Mouse (Mus musculus) testis, adult 2 months (tissue): ENCODE results near the gene Ugt1a8. TPM values are rescaled to one million over a fixed set of nuclear protein-coding genes. Genes with fewer than 3 reads are reported as not detected.

Experiments used
- H3K27ac ChIP-seq: fragments of 200-500 bp; 2 replicates; pipeline ENCODE4 v1.5.1; 2012; ENCODE audit warnings: low read depth, low read length; ENCODE audit not compliant: control insufficient read depth, insufficient read depth
- H3K27me3 ChIP-seq: fragments of 200-500 bp; 2 replicates; pipeline ENCODE4 v1.6.1; 2012; ENCODE audit warnings: mild to moderate bottlenecking, low read length, moderate library complexity; ENCODE audit not compliant: control insufficient read depth, insufficient read depth
- H3K36me3 ChIP-seq: fragments of 200-500 bp; 2 replicates; pipeline ENCODE4 v1.6.1; 2012; ENCODE audit warnings: mild to moderate bottlenecking, low read length; ENCODE audit not compliant: control insufficient read depth, insufficient read depth
- H3K4me1 ChIP-seq: fragments of 200-500 bp; 2 replicates; pipeline ENCODE4 v1.6.1; 2012; ENCODE audit warnings: low read length; ENCODE audit not compliant: control insufficient read depth, insufficient read depth
- H3K4me3 ChIP-seq: fragments of 200-500 bp; 2 replicates; pipeline ENCODE4 v1.5.1; 2012; ENCODE audit warnings: low read depth, mild to moderate bottlenecking, low read length, moderate library complexity, mixed read lengths; ENCODE audit not compliant: control insufficient read depth
- CTCF ChIP-seq: fragments of 200-500 bp; IDR thresholded peaks from 2 replicates; pipeline ENCODE4 v1.5.1; 2012; ENCODE audit warnings: low read depth, mild to moderate bottlenecking, inconsistent platforms, low read length, moderate library complexity; ENCODE audit not compliant: control insufficient read depth, insufficient read depth, insufficient replicate concordance
- POLR2A ChIP-seq: fragments of 200-500 bp; IDR thresholded peaks from 2 replicates; pipeline ENCODE4 v1.6.1; 2012; ENCODE audit warnings: low read depth, mild to moderate bottlenecking, inconsistent platforms, low read length, moderate library complexity; ENCODE audit not compliant: control insufficient read depth
- polyA plus RNA-seq: library from polyadenylated mRNA; depleted of rRNA; stranded (reverse); fragments of >200 nt; gene quantifications from 2 replicates; pipeline ENCODE4 v1.2.3, GENCODE M21; 2012; rRNA removed

The Ugt1a8 gene
- polyA plus RNA-seq, 1 experiment, result not detected

- no peak overlapping the region for H3K27ac ChIP-seq
- peaks cover 34% of the 10 kb centered on the region for H3K36me3 ChIP-seq
- TF ChIP-seq CTCF (no peak), POLR2A (no peak)
- H3K4me3 ChIP-seq, result no peak overlapping the region
- H3K4me1 ChIP-seq, result no peaks in the 10 kb centered on the region; the same call in 1 of the 2 replicates
- H3K27me3 ChIP-seq, result no peaks in the 10 kb centered on the region
Observed at GRCm38 (mm10) chr1:88262961-88263360, 175.3 kb downstream of the Ugt1a8 start.

GRCm38 (mm10) chr1:88263778-88264177 is 176.2 kb downstream of the Ugt1a8 start:
- H3K27me3 ChIP-seq, result no peaks in the 10 kb centered on the region
- H3K27ac ChIP-seq, result no peak overlapping the region
- TF ChIP-seq POLR2A (no peak), CTCF (no peak)
- H3K4me1 ChIP-seq, result no peaks in the 10 kb centered on the region; the same call in 1 of the 2 replicates
- peaks cover 42% of the 10 kb centered on the region for H3K36me3 ChIP-seq
- H3K4me3 ChIP-seq, result no peak overlapping the region

- H3K36me3 ChIP-seq, result peaks cover 46% of the 10 kb centered on the region
- TF ChIP-seq POLR2A, result no peak
- no peak for TF ChIP-seq CTCF
Observed at GRCm38 (mm10) chr1:88264237-88264868, 176.7 kb downstream of the Ugt1a8 start.

GRCm38 (mm10) chr1:88264869-88265240 is 177.2 kb downstream of the Ugt1a8 start:
- Histone ChIP-seq H3K27ac (no peak overlapping the region), H3K27me3 (no peaks in the 10 kb centered on the region), H3K36me3 (peaks cover 50% of the 10 kb centered on the region), H3K4me3 (no peak overlapping the region), H3K4me1 (no peaks in the 10 kb centered on the region; the same call in 1 of the 2 replicates)
- TF ChIP-seq CTCF (no peak), POLR2A (no peak)

More at GRCm38 (mm10) chr1:88264237-88264868, 176.7 kb downstream of the Ugt1a8 start:
- no peak overlapping the region for H3K4me3 ChIP-seq
- H3K4me1 ChIP-seq, result no peaks in the 10 kb centered on the region; the same call in 1 of the 2 replicates
- no peak overlapping the region for H3K27ac ChIP-seq
- H3K27me3 ChIP-seq, result no peaks in the 10 kb centered on the region

GRCm38 (mm10) chr1:88266123-88266522 is 178.5 kb downstream of the Ugt1a8 start:
- no peak for TF ChIP-seq CTCF
- TF ChIP-seq POLR2A, result no peak
- no peaks in the 10 kb centered on the region for H3K27me3 ChIP-seq
- H3K27ac ChIP-seq, result no peak overlapping the region
- no peak overlapping the region for H3K4me3 ChIP-seq
- H3K36me3 ChIP-seq, result peaks cover 49% of the 10 kb centered on the region
- H3K4me1 ChIP-seq, result no peaks in the 10 kb centered on the region

- peaks cover 49% of the 10 kb centered on the region for H3K36me3 ChIP-seq
- no peak overlapping the region for H3K4me3 ChIP-seq
- no peaks in the 10 kb centered on the region for H3K27me3 ChIP-seq
- H3K27ac ChIP-seq, result no peak overlapping the region
- H3K4me1 ChIP-seq, result no peaks in the 10 kb centered on the region
- TF ChIP-seq POLR2A (no peak), CTCF (no peak)
Observed at GRCm38 (mm10) chr1:88267489-88267888, 179.9 kb downstream of the Ugt1a8 start.

- TF ChIP-seq POLR2A (no peak), CTCF (no peak)
- peaks cover 48% of the 10 kb centered on the region for H3K36me3 ChIP-seq
- H3K4me1 ChIP-seq, result no peaks in the 10 kb centered on the region
- H3K4me3 ChIP-seq, result no peak overlapping the region
- H3K27me3 ChIP-seq, result no peaks in the 10 kb centered on the region
- no peak overlapping the region for H3K27ac ChIP-seq
Observed at GRCm38 (mm10) chr1:88268070-88268469, 180.5 kb downstream of the Ugt1a8 start.

Other genes with a start within 250 kb of the Ugt1a8 start
- gene Dgkd, start 234.5 kb upstream of the Ugt1a8 start, polyA plus RNA-seq, result 69.6 and 69.7 TPM in 2 replicates
- gene Usp40, start 79.3 kb upstream of the Ugt1a8 start, polyA plus RNA-seq, result 6.4 and 7.6 TPM in 2 replicates
- gene Ugt1a10, start 32.4 kb upstream of the Ugt1a8 start, polyA plus RNA-seq, result not detected in 2 replicates
- 0.06 TPM in 1 of 2 replicates, not detected in the other for gene Ugt1a9, start 17.0 kb upstream of the Ugt1a8 start, polyA plus RNA-seq
- gene Ugt1a7c, start 7.2 kb downstream of the Ugt1a8 start, polyA plus RNA-seq, result 4.3 and 6.5 TPM in 2 replicates
- 1.0 and 7.4 TPM in 2 replicates for gene Ugt1a6b, start 15.4 kb downstream of the Ugt1a8 start, polyA plus RNA-seq
- gene Ugt1a6a, start 47.0 kb downstream of the Ugt1a8 start, polyA plus RNA-seq, result 23.3 and 26.9 TPM in 2 replicates
- 0.09 and 0.20 TPM in 2 replicates for gene Ugt1a5, start 78.2 kb downstream of the Ugt1a8 start, polyA plus RNA-seq
- gene Ugt1a2, start 112.8 kb downstream of the Ugt1a8 start, polyA plus RNA-seq, result 0.06 TPM in 1 of 2 replicates, not detected in the other
- 1,175 and 1,313 TPM in 2 replicates for gene Dnajb3, start 118.0 kb downstream of the Ugt1a8 start, polyA plus RNA-seq
- gene Ugt1a1, start 124.1 kb downstream of the Ugt1a8 start, polyA plus RNA-seq, result 0.67 and 0.94 TPM in 2 replicates
- gene Mroh2a, start 139.2 kb downstream of the Ugt1a8 start, polyA plus RNA-seq, result 116 and 122 TPM in 2 replicates
- gene Hjurp, start 189.8 kb downstream of the Ugt1a8 start, polyA plus RNA-seq, result 29.1 and 34.3 TPM in 2 replicates
- 4.3 and 4.7 TPM in 2 replicates for gene Trpm8, start 189.8 kb downstream of the Ugt1a8 start, polyA plus RNA-seq